Mouse (Mus musculus) CH12.LX (cell line): ENCODE measurements around the gene Olfr588-ps1. TPM values are rescaled to one million over a fixed set of nuclear protein-coding genes. Genes with fewer than 3 reads are reported as not detected.

ENCODE experiments used
- DNase-seq: peaks from one replicate; pipeline ENCODE4 v3.0.0-alpha.2; 2013; ENCODE audit errors: extremely low read depth
- H3K27ac ChIP-seq: 2 replicates; pipeline ENCODE4 v1.5.1; 2012; ENCODE audit warnings: low read depth, mild to moderate bottlenecking, control low read depth, moderate library complexity; ENCODE audit not compliant: insufficient read depth
- H3K27me3 ChIP-seq: replicated peaks from 2 replicates; pipeline ENCODE3; 2012; ENCODE audit warnings: inconsistent platforms
- H3K36me3 ChIP-seq, 2 experiments: replicated peaks in 1 of 2; 2 replicates each; pipeline versions ENCODE3 to v1.6.1; 2012; ENCODE audit warnings: inconsistent platforms in 1 of 2, low read length in 1 of 2, mild to moderate bottlenecking in 1 of 2, mixed read lengths in 1 of 2, moderate library complexity in 1 of 2; ENCODE audit not compliant: control insufficient read depth in 1 of 2, insufficient read depth in 1 of 2
- H3K4me1 ChIP-seq, 2 experiments: 2 replicates each; pipeline ENCODE4 v1.6.1; 2012; ENCODE audit warnings: inconsistent platforms in 1 of 2, moderate library complexity in 1 of 2; ENCODE audit not compliant: insufficient read depth in 2 of 2, control insufficient read depth in 1 of 2
- H3K4me2 ChIP-seq: 2 replicates; pipeline ENCODE4 v1.6.1; 2012; ENCODE audit warnings: low read depth, mild to moderate bottlenecking, control low read depth; ENCODE audit not compliant: poor library complexity, insufficient read depth, severe bottlenecking
- H3K4me3 ChIP-seq, 3 experiments: fragments of 150-350 bp in 1 of 3; sonication (generic) in 1 of 3; replicated peaks in 1 of 3; 2 replicates each; pipeline versions ENCODE3 to v1.5.1; 2011 to 2012; ENCODE audit warnings: low read depth in 2 of 3, low read length in 2 of 3, mild to moderate bottlenecking in 2 of 3, moderate library complexity in 2 of 3, control low read depth in 1 of 3, improper control_type of control experiment in 1 of 3, inconsistent platforms in 1 of 3, mixed read lengths in 1 of 3; ENCODE audit not compliant: poor library complexity in 1 of 3
- H3K79me2 ChIP-seq: replicated peaks from 2 replicates; pipeline ENCODE4 v1.6.1; 2012; ENCODE audit warnings: mild to moderate bottlenecking, moderate library complexity; ENCODE audit not compliant: control insufficient read depth, poor library complexity, insufficient read depth, severe bottlenecking; ENCODE audit errors: extremely low read depth
- H3K9ac ChIP-seq: 2 replicates; pipeline ENCODE4 v1.6.1; 2012; ENCODE audit warnings: low read depth, mild to moderate bottlenecking, control low read depth, moderate library complexity; ENCODE audit not compliant: insufficient read depth
- H3K9me3 ChIP-seq: replicated peaks from 2 replicates; pipeline ENCODE3; 2012; ENCODE audit warnings: low read length, inconsistent platforms, mixed read lengths
- BHLHE40 ChIP-seq: IDR thresholded peaks from 2 replicates; pipeline ENCODE4 v1.6.1; 2011; ENCODE audit warnings: mild to moderate bottlenecking, low read depth, low read length, improper control_type of control experiment
- CHD2 ChIP-seq: IDR thresholded peaks from 2 replicates; pipeline ENCODE4 v1.6.1; 2011; ENCODE audit warnings: low read length, improper control_type of control experiment
- CTCF ChIP-seq, 2 experiments: IDR thresholded peaks in 1 of 2; conservative IDR thresholded peaks in 1 of 2; 2 replicates each; pipeline ENCODE4 v1.5.1; 2011 to 2012; ENCODE audit warnings: low read depth in 2 of 2, low read length in 2 of 2, improper control_type of control experiment in 1 of 2, inconsistent platforms in 1 of 2, mild to moderate bottlenecking in 1 of 2, moderate library complexity in 1 of 2
- EP300 ChIP-seq: IDR thresholded peaks from 2 replicates; pipeline ENCODE4 v1.6.1; 2011; ENCODE audit warnings: low read length, improper control_type of control experiment
- GABPA ChIP-seq: IDR thresholded peaks from 2 replicates; pipeline ENCODE4 v1.6.1; 2012; ENCODE audit warnings: low read depth, low read length, improper control_type of control experiment, inconsistent platforms; ENCODE audit not compliant: insufficient replicate concordance
- HCFC1 ChIP-seq: IDR thresholded peaks from 2 replicates; pipeline ENCODE4 v1.6.1; 2012; ENCODE audit warnings: low read depth, mild to moderate bottlenecking, inconsistent platforms, low read length, improper control_type of control experiment
- IRF4 ChIP-seq: IDR thresholded peaks from 2 replicates; pipeline ENCODE4 v1.6.1; 2014; ENCODE audit warnings: low read depth, mild to moderate bottlenecking, inconsistent platforms, low read length, improper control_type of control experiment
- JUN ChIP-seq: IDR thresholded peaks from 2 replicates; pipeline ENCODE4 v1.6.1; 2011; ENCODE audit warnings: low read depth, mild to moderate bottlenecking, low read length, improper control_type of control experiment, moderate library complexity; ENCODE audit not compliant: insufficient read depth
- JUND ChIP-seq: conservative IDR thresholded peaks from 2 replicates; pipeline ENCODE4 v1.6.1; 2011; ENCODE audit warnings: low read depth, low read length, improper control_type of control experiment
- MXI1 ChIP-seq: IDR thresholded peaks from 2 replicates; pipeline ENCODE4 v1.6.1; 2011; ENCODE audit warnings: mild to moderate bottlenecking, low read depth, low read length, improper control_type of control experiment
- MYC ChIP-seq: IDR thresholded peaks from 2 replicates; pipeline ENCODE4 v1.6.1; 2011; ENCODE audit warnings: low read depth, mild to moderate bottlenecking, improper control_type of control experiment, low read length
- NRF1 ChIP-seq: IDR thresholded peaks from 2 replicates; pipeline ENCODE4 v1.6.1; 2014; ENCODE audit warnings: low read depth, mild to moderate bottlenecking, inconsistent platforms, low read length, improper control_type of control experiment, moderate library complexity
- RAD21 ChIP-seq: IDR thresholded peaks from 2 replicates; pipeline ENCODE4 v1.6.1; 2011; ENCODE audit warnings: low read depth, mild to moderate bottlenecking, low read length, improper control_type of control experiment, moderate library complexity
- RCOR1 ChIP-seq: conservative IDR thresholded peaks from 2 replicates; pipeline ENCODE4 v1.6.1; 2012; ENCODE audit warnings: low read depth, mild to moderate bottlenecking, inconsistent platforms, low read length, improper control_type of control experiment
- SIN3A ChIP-seq: IDR thresholded peaks from 2 replicates; pipeline ENCODE4 v1.6.1; 2012; ENCODE audit warnings: low read length, improper control_type of control experiment, inconsistent platforms
- SMC3 ChIP-seq: IDR thresholded peaks from 2 replicates; pipeline ENCODE4 v1.6.1; 2011; ENCODE audit warnings: low read depth, low read length, improper control_type of control experiment
- TBP ChIP-seq: conservative IDR thresholded peaks from 2 replicates; pipeline ENCODE4 v1.6.1; 2011; ENCODE audit warnings: low read depth, low read length, improper control_type of control experiment
- USF2 ChIP-seq: conservative IDR thresholded peaks from 2 replicates; pipeline ENCODE4 v1.6.1; 2011; ENCODE audit warnings: low read depth, low read length, improper control_type of control experiment
- ZKSCAN1 ChIP-seq: IDR thresholded peaks from 2 replicates; pipeline ENCODE4 v1.6.1; 2012; ENCODE audit warnings: low read depth, inconsistent platforms, low read length, improper control_type of control experiment, borderline replicate concordance
- ZNF384 ChIP-seq: IDR thresholded peaks from 2 replicates; pipeline ENCODE4 v1.6.1; 2012; ENCODE audit warnings: low read depth, low read length, improper control_type of control experiment, inconsistent platforms
- dilution Hi-C: fragments of 300-500 bp; cut with MboI; formaldehyde crosslinking; loops from 2 replicates; pipeline ENCODE4 v1.14.3; 2020; ENCODE audit warnings: low sequenced_read_pairs; ENCODE audit not compliant: extremely low pct_unique_long_range_greater_than_20kb, extremely low pct_ligation_motif_present
- in situ Hi-C: fragments of 300-500 bp; cut with MboI; formaldehyde crosslinking; loops from 3 replicates; pipeline ENCODE4 v1.14.3; 2019; ENCODE audit warnings: low sequenced_read_pairs, low pct_ligation_motif_present, low pct_unique_long_range_greater_than_20kb, mixed read lengths
- polyA plus RNA-seq: library from polyadenylated mRNA; unstranded; fragments of >175 nt; gene quantifications from 2 replicates; pipeline ENCODE4 v1.2.1, GENCODE M21; 2012; ENCODE audit warnings: low read depth; ENCODE audit not compliant: insufficient read length
- total RNA-seq, 2 experiments: library from RNA; depleted of rRNA; stranded (reverse); fragments of 300-350 nt in 1 of 2; fragments of >200 nt in 1 of 2; gene quantifications; 2 replicates each; pipeline ENCODE4 v1.2.3; 2012 to 2014

The Olfr588-ps1 gene
- total and polyA plus RNA-seq, 3 experiments, result not detected

DNA sequence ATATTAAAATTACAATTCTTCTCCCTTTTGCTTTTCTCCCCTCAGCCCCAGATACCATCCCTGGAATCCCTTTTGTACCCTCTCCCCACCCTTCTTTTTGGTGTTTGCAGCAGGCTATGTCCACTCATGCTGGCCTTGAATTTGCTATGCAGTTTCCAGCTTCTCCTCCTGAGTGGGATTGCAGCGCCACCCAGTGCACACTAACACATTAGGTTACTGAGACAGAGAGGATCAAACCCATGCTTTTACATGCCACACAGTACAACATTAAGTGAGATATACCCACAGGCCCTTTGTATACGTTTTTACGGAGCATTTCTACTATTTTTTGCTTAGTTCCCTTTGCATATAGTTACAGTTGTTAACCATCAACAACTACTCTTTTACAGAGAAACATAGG is 21.3 kb upstream of the Olfr588-ps1 start:
- dilution Hi-C loops (no loop called here), in situ Hi-C loops (no loop called here)
- H3K79me2 ChIP-seq, result no peaks in the 10 kb centered on the region
- TF ChIP-seq RCOR1, result no peak
- no peak for TF ChIP-seq BHLHE40
- no peak for TF ChIP-seq SMC3
- TF ChIP-seq RAD21, result peak; percentile 42
- TF ChIP-seq IRF4, result no peak
- TF ChIP-seq TBP, result no peak
- TF ChIP-seq CHD2, result no peak
- no peak for TF ChIP-seq GABPA
- TF ChIP-seq EP300, result no peak
- TF ChIP-seq SIN3A, result no peak
- no peak for TF ChIP-seq ZNF384
- no peak for TF ChIP-seq USF2
- no peak for TF ChIP-seq ZKSCAN1
- no peak for TF ChIP-seq MXI1
- TF ChIP-seq CTCF (conservative IDR thresholded peaks at IDR 0.05 in 1 of 2, IDR thresholded peaks at IDR 0.05 in 1 of 2; ENCODE audit: low read depth in 2 of 2, low read length in 2 of 2), result peak in 1 of 2 experiments; percentile 35; a peak in 2 of 4 replicates
- H3K9me3 ChIP-seq, result no peaks in the 10 kb centered on the region
- no peak overlapping the region for H3K9ac ChIP-seq
- H3K27ac ChIP-seq, result no peak overlapping the region
- DNase-seq, result peak; percentile 27
- H3K4me1 ChIP-seq, result no peaks in the 10 kb centered on the region
- no peaks in the 10 kb centered on the region for H3K27me3 ChIP-seq
- no peak overlapping the region for H3K4me2 ChIP-seq
- no peak overlapping the region for H3K4me3 ChIP-seq
- no peaks in the 10 kb centered on the region for H3K36me3 ChIP-seq

- H3K27ac ChIP-seq, result no peak within 1 kb of the TSS
- H3K4me2 ChIP-seq, result no peak within 1 kb of the TSS
- no peaks in the 10 kb centered on the region for H3K4me1 ChIP-seq
- H3K4me3 ChIP-seq, result no peak within 1 kb of the TSS
- H3K9me3 ChIP-seq, result no peaks in the 10 kb centered on the region
- in situ Hi-C loops (no loop called here), dilution Hi-C loops (no loop called here)
- H3K79me2 ChIP-seq, result no peaks in the 10 kb centered on the region
- TF ChIP-seq HCFC1, result no peak
- no peak for TF ChIP-seq NRF1
- TF ChIP-seq TBP, result no peak
- TF ChIP-seq JUN, result no peak
- no peak for TF ChIP-seq ZKSCAN1
- no peak for TF ChIP-seq SMC3
- TF ChIP-seq GABPA, result no peak
- TF ChIP-seq MYC, result no peak
- no peak for TF ChIP-seq JUND
- DNase-seq, result no peak
- no peak within 1 kb of the TSS for H3K9ac ChIP-seq
- H3K36me3 ChIP-seq, result no peaks in the 10 kb centered on the region
- no peaks in the 10 kb centered on the region for H3K27me3 ChIP-seq
Observed at GRCm38 (mm10) chr7:103125538-103125937, 15.1 kb upstream of the Olfr588-ps1 start, which contains the start of gene Olfr586. Gene Olfr586 (minus strand): TSS chr7:103125638.
